Mouse (Mus musculus): ENCODE measurements at regions not wholly inside any gene's neighbourhood (a gene's known extent, or its start where the extent isn't known, plus 50 kb on each side); places are given as distances from the start of the nearest gene placed in this dataset.

DNA sequence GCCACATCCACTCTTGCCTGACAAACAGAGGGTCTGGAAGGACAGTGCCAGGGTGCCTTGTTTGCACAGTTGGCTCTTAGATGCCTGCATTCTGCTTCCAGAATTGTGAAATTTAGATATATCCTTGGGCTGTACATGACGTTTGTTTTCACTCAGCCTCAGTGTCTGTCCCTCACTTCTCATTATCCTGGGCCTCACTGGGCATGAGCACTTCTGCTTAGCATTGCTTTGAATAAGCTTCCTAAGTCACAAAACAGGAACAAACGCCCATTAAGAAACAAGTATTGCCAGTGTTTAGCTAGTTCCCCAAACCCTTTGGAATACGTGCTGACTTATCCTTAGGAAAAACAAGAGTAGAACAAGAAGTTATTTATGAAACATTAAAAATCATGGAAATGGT, 148.0 kb upstream of the Col8a1 start:
- 73% methylated on average over 3 of the region's 3 CpGs for WGBS
- Histone ChIP-seq H3K36me3 (ENCODE audit: control insufficient read depth, insufficient read depth) (no peaks in the 10 kb centered on the region), H3K27me3 (ENCODE audit: control insufficient read depth, insufficient read depth, low read length) (no peaks in the 10 kb centered on the region), H3K4me2 (ENCODE audit: low read depth, low read length) (no peak overlapping the region), H3K4me1 (ENCODE audit: control insufficient read depth, insufficient read depth, low read length) (no peaks in the 10 kb centered on the region), H3K9me3 (replicated peaks; ENCODE audit: control insufficient read depth, low read length) (no peaks in the 10 kb centered on the region), H3K9ac (ENCODE audit: low read length) (no peak overlapping the region), H3K27ac (ENCODE audit: low read length) (no peak overlapping the region), H3K4me3 (ENCODE audit: low read length) (no peak overlapping the region)
- no peak for ATAC-seq (replicated peaks; ENCODE audit: extremely low read depth, insufficient read depth, low FRiP score)

DNA sequence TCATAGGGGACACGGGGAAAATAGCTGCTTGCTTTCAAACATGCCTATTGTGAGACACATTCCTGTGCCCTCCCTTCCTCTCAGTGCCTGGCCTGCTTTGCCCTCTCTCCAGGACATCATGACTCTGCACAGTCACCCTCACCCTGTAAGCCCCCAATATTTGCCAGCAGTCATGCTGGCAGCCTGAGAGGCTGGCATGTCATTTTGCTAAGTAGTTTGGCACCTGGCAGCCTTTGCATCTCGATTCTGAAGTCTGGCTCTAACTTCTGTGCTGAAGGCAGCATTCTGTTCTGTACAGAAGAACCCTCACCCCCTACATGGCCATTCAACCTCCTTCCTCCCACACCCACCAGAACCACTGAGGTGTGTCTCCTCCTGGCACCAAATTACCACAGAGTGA, 157.5 kb upstream of the Col8a1 start:
- Histone ChIP-seq H3K9me3 (replicated peaks; ENCODE audit: control insufficient read depth, low read length) (no peaks in the 10 kb centered on the region), H3K4me2 (ENCODE audit: low read depth, low read length) (no peak overlapping the region), H3K36me3 (ENCODE audit: control insufficient read depth, insufficient read depth) (no peaks in the 10 kb centered on the region), H3K4me1 (ENCODE audit: control insufficient read depth, insufficient read depth, low read length) (0 out of 2 replicates have a peak, but pooled peaks cover 2% of the 10 kb centered on the region), H3K27me3 (ENCODE audit: control insufficient read depth, insufficient read depth, low read length) (no peaks in the 10 kb centered on the region), H3K27ac (ENCODE audit: low read length) (no peak overlapping the region), H3K9ac (ENCODE audit: low read length) (no peak overlapping the region), H3K4me3 (ENCODE audit: low read length) (no peak overlapping the region)
- ATAC-seq (replicated peaks; ENCODE audit: extremely low read depth, insufficient read depth, low FRiP score) = no peak
- 43% methylated on average over 2 of the region's 2 CpGs for WGBS

DNA sequence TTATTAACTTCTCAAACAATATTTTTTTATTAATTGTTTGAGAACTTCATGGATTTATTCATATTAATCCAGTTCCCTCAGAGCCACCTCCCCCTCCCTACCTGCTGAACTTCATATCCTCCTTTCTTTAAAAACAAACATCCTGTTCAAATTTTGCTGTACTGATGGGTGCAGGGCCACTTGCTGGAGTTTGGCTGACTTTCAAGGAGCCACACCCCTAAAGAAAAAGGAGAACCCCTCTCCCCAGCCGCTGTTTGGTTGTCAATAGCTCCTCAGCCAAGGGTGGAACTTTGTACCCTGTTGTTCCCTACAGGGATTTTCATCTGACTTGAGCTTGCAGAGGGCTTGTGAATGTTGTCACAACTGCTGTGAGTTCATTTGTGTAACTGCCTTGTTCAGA, 160.0 kb upstream of the Col8a1 start:
- no peak overlapping the region for H3K27ac ChIP-seq (ENCODE audit: low read length)
- H3K27me3 ChIP-seq (ENCODE audit: control insufficient read depth, insufficient read depth, low read length) = no peaks in the 10 kb centered on the region
- no peak overlapping the region for H3K9ac ChIP-seq (ENCODE audit: low read length)
- H3K4me1 ChIP-seq (ENCODE audit: control insufficient read depth, insufficient read depth, low read length) = 0 out of 2 replicates have a peak, but pooled peaks cover 2% of the 10 kb centered on the region
- 53% methylated on average over 1 of the region's 1 CpGs for WGBS
- H3K4me3 ChIP-seq (ENCODE audit: low read length) = no peak overlapping the region
- no peak overlapping the region for H3K4me2 ChIP-seq (ENCODE audit: low read depth, low read length)
- H3K36me3 ChIP-seq (ENCODE audit: control insufficient read depth, insufficient read depth) = no peaks in the 10 kb centered on the region
- no peak for ATAC-seq (replicated peaks; ENCODE audit: extremely low read depth, insufficient read depth, low FRiP score)
- no peaks in the 10 kb centered on the region for H3K9me3 ChIP-seq (replicated peaks; ENCODE audit: control insufficient read depth, low read length)

GRCm38 (mm10) chr16:57915451-57915850, 160.9 kb upstream of the Col8a1 start:
- Histone ChIP-seq H3K4me3 (ENCODE audit: low read length) (no peak overlapping the region), H3K9me3 (replicated peaks; ENCODE audit: control insufficient read depth, low read length) (no peaks in the 10 kb centered on the region), H3K4me1 (ENCODE audit: control insufficient read depth, insufficient read depth, low read length) (0 out of 2 replicates have a peak, but pooled peaks cover 2% of the 10 kb centered on the region), H3K36me3 (ENCODE audit: control insufficient read depth, insufficient read depth) (no peaks in the 10 kb centered on the region), H3K27ac (ENCODE audit: low read length) (no peak overlapping the region), H3K9ac (ENCODE audit: low read length) (no peak overlapping the region), H3K4me2 (ENCODE audit: low read depth, low read length) (no peak overlapping the region), H3K27me3 (ENCODE audit: control insufficient read depth, insufficient read depth, low read length) (no peaks in the 10 kb centered on the region)
- WGBS = 69% methylated on average over 2 of the region's 2 CpGs
- no peak for ATAC-seq (replicated peaks; ENCODE audit: extremely low read depth, insufficient read depth, low FRiP score)

DNA sequence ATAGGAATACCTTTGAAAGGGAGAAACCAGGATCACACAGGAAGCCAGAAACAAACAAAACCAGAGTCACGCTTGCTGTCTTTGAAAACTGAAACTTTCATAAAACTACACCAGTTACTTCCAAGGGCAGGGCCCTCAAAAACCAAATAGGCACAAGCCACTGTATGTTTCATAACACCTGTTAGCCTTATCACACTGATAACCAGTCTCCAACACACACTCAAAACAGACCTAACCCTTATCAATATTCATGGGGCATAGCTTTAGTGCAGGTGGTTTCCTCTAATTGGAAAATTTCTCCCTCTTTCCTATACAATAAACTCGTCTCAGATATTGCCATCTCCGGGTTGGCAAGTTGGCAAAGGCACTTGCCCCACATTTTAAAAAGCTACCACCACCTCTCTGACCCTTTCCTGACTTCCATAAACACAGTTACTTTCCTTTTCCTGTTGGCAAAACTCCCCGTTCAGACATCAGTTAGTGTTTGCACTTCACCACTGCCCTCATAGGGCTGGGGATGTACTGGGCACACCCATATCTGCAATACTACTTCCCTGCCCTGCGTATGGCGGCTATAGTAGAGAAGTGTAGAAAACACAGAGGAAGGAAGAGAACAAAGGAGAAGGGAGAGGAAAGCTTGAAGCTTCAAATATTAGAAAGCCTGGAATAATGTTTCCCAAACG, 169.1 kb upstream of the Col8a1 start:
- H3K9me3 ChIP-seq (replicated peaks; ENCODE audit: control insufficient read depth, low read length) = no peaks in the 10 kb centered on the region
- H3K36me3 ChIP-seq (ENCODE audit: control insufficient read depth, insufficient read depth) = no peaks in the 10 kb centered on the region
- no peak overlapping the region for H3K27ac ChIP-seq (ENCODE audit: low read length)
- no peak overlapping the region for H3K4me2 ChIP-seq (ENCODE audit: low read depth, low read length)
- no peaks in the 10 kb centered on the region for H3K27me3 ChIP-seq (ENCODE audit: control insufficient read depth, insufficient read depth, low read length)
- no peaks in the 10 kb centered on the region for H3K4me1 ChIP-seq (ENCODE audit: control insufficient read depth, insufficient read depth, low read length)
- no peak overlapping the region for H3K9ac ChIP-seq (ENCODE audit: low read length)
- H3K4me3 ChIP-seq (ENCODE audit: low read length) = no peak overlapping the region
- WGBS = 55% methylated on average over 7 of the region's 7 CpGs
- no peak for ATAC-seq (replicated peaks; ENCODE audit: extremely low read depth, insufficient read depth, low FRiP score)

GRCm38 (mm10) chr16:57924130-57924495, 169.6 kb upstream of the Col8a1 start:
- no peak overlapping the region for H3K9ac ChIP-seq (ENCODE audit: low read length)
- H3K4me3 ChIP-seq (ENCODE audit: low read length) = no peak overlapping the region
- H3K4me1 ChIP-seq (ENCODE audit: control insufficient read depth, insufficient read depth, low read length) = no peaks in the 10 kb centered on the region
- 59% methylated on average over 4 of the region's 4 CpGs for WGBS
- no peak overlapping the region for H3K4me2 ChIP-seq (ENCODE audit: low read depth, low read length)
- no peak overlapping the region for H3K27ac ChIP-seq (ENCODE audit: low read length)
- H3K36me3 ChIP-seq (ENCODE audit: control insufficient read depth, insufficient read depth) = no peaks in the 10 kb centered on the region
- H3K9me3 ChIP-seq (replicated peaks; ENCODE audit: control insufficient read depth, low read length) = no peaks in the 10 kb centered on the region
- no peaks in the 10 kb centered on the region for H3K27me3 ChIP-seq (ENCODE audit: control insufficient read depth, insufficient read depth, low read length)
- no peak for ATAC-seq (replicated peaks; ENCODE audit: extremely low read depth, insufficient read depth, low FRiP score)

DNA sequence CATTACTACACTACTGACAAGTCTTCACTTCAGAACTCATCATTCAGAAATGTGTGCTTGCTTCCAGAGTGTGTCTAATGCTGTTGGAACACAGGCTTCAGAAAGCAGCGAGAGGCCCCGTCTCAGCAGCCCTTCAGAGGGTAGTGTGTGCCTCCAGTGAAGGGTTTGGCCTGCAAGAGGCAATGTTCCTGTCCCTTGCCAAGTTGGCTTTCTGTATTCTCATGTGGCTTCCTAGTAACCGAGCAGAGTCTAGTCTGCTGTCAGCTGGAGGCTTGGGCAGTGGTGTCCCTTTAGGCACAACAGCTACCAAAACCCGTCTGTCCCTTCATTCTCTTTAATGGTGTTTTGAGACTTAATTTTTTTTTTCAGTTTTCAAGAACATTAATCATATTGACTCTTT, 173.3 kb upstream of the Col8a1 start:
- H3K4me3 ChIP-seq (ENCODE audit: low read length) = no peak overlapping the region
- H3K27ac ChIP-seq (ENCODE audit: low read length) = no peak overlapping the region
- no peaks in the 10 kb centered on the region for H3K4me1 ChIP-seq (ENCODE audit: control insufficient read depth, insufficient read depth, low read length)
- no peak overlapping the region for H3K4me2 ChIP-seq (ENCODE audit: low read depth, low read length)
- H3K27me3 ChIP-seq (ENCODE audit: control insufficient read depth, insufficient read depth, low read length) = no peaks in the 10 kb centered on the region
- no peak overlapping the region for H3K9ac ChIP-seq (ENCODE audit: low read length)
- ATAC-seq (replicated peaks; ENCODE audit: extremely low read depth, insufficient read depth, low FRiP score) = no peak
- H3K36me3 ChIP-seq (ENCODE audit: control insufficient read depth, insufficient read depth) = no peaks in the 10 kb centered on the region
- no peaks in the 10 kb centered on the region for H3K9me3 ChIP-seq (replicated peaks; ENCODE audit: control insufficient read depth, low read length)
- WGBS = 70% methylated on average over 4 of the region's 4 CpGs

DNA sequence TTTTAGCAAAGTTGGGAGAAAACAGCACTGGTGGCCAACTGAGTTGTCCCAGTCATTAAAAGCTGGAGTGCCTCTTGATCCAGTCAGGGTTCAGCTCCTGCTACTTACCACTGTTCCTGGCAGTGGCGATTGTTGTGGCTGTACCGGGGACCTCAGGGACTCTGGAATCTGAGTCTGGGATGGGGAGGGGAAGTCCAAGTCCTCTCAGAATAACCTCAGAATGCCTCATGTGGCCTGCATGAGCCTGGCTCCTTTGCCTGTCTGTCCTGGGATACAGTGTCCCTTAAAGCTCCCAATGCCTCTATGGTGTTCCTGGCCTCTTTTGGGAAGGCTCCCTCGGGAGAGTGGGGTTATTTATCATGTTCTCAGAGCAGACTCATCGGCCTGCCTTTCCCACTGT, 173.8 kb upstream of the Col8a1 start:
- Histone ChIP-seq H3K4me1 (ENCODE audit: control insufficient read depth, insufficient read depth, low read length) (no peaks in the 10 kb centered on the region), H3K9ac (ENCODE audit: low read length) (no peak overlapping the region), H3K9me3 (replicated peaks; ENCODE audit: control insufficient read depth, low read length) (no peaks in the 10 kb centered on the region), H3K4me3 (ENCODE audit: low read length) (no peak overlapping the region), H3K4me2 (ENCODE audit: low read depth, low read length) (no peak overlapping the region), H3K36me3 (ENCODE audit: control insufficient read depth, insufficient read depth) (no peaks in the 10 kb centered on the region), H3K27ac (ENCODE audit: low read length) (no peak overlapping the region), H3K27me3 (ENCODE audit: control insufficient read depth, insufficient read depth, low read length) (no peaks in the 10 kb centered on the region)
- WGBS = 27% methylated on average over 4 of the region's 4 CpGs
- ATAC-seq (replicated peaks; ENCODE audit: extremely low read depth, insufficient read depth, low FRiP score) = no peak

GRCm38 (mm10) chr16:57929151-57929764, 174.7 kb upstream of the Col8a1 start:
- Histone ChIP-seq H3K9me3 (replicated peaks; ENCODE audit: control insufficient read depth, low read length) (no peaks in the 10 kb centered on the region), H3K4me3 (ENCODE audit: low read length) (no peak overlapping the region), H3K36me3 (ENCODE audit: control insufficient read depth, insufficient read depth) (no peaks in the 10 kb centered on the region), H3K4me1 (ENCODE audit: control insufficient read depth, insufficient read depth, low read length) (no peaks in the 10 kb centered on the region), H3K27me3 (ENCODE audit: control insufficient read depth, insufficient read depth, low read length) (no peaks in the 10 kb centered on the region), H3K27ac (ENCODE audit: low read length) (no peak overlapping the region), H3K4me2 (ENCODE audit: low read depth, low read length) (no peak overlapping the region), H3K9ac (ENCODE audit: low read length) (no peak overlapping the region)
- no peak for ATAC-seq (replicated peaks; ENCODE audit: extremely low read depth, insufficient read depth, low FRiP score)
- 71% methylated on average over 12 of the region's 12 CpGs for WGBS

Measured in heart, embryonic 16.5 days (tissue).